Mouse (Mus musculus): Measurements from ENCODE around the gene Sh3yl1.
A peak's percentile ranks its signal among the peaks of the same experiment; 100 is the strongest.

Sh3yl1 gene

GRCm38 (mm10) chr12:30911261-30912047 lies at the start of gene Sh3yl1, which contains the start of gene Acp1:
Gene Sh3yl1, plus strand, starts transcription at chr12:30911668.
Gene Acp1, minus strand, starts transcription at chr12:30911589.
- DNase-seq = peak; percentile 98

- DNase-seq = no peak
Observed at GRCm38 (mm10) chr12:30864347-30864746, 47.1 kb upstream of the Sh3yl1 start.

GRCm38 (mm10) chr12:30865781-30866180 lies 45.7 kb upstream of the Sh3yl1 start:
- DNase-seq = no peak

GRCm38 (mm10) chr12:30879447-30879846 lies 32.0 kb upstream of the Sh3yl1 start:
- DNase-seq = no peak

- DNase-seq = no peak
Observed at GRCm38 (mm10) chr12:30883592-30883985, 27.9 kb upstream of the Sh3yl1 start.

- peak; percentile 9 for DNase-seq
Observed at GRCm38 (mm10) chr12:30883986-30884621, 27.4 kb upstream of the Sh3yl1 start, which contains the start of gene Alkal2. Gene Alkal2, plus strand, starts transcription at chr12:30884322.

- DNase-seq = no peak
Observed at GRCm38 (mm10) chr12:30884622-30885230, 26.7 kb upstream of the Sh3yl1 start.

- no peak for DNase-seq
Observed at GRCm38 (mm10) chr12:30885891-30886290, 25.6 kb upstream of the Sh3yl1 start.

GRCm38 (mm10) chr12:30888003-30888402 lies 23.5 kb upstream of the Sh3yl1 start:
- no peak for DNase-seq

- peak; percentile 48 for DNase-seq
Observed at GRCm38 (mm10) chr12:30890067-30890466, 21.4 kb upstream of the Sh3yl1 start.

GRCm38 (mm10) chr12:30891438-30891837 lies 20.0 kb upstream of the Sh3yl1 start:
- no peak for DNase-seq

- DNase-seq = no peak
Observed at GRCm38 (mm10) chr12:30897039-30897438, 14.4 kb upstream of the Sh3yl1 start.

- no peak for DNase-seq
Observed at GRCm38 (mm10) chr12:30908658-30909057, 2.8 kb upstream of the Sh3yl1 start.

- DNase-seq = no peak
Observed at GRCm38 (mm10) chr12:30909881-30910280, 1.6 kb upstream of the Sh3yl1 start.

GRCm38 (mm10) chr12:30910860-30911259 lies 608 bp upstream of the Sh3yl1 start:
- no peak for DNase-seq

GRCm38 (mm10) chr12:30912048-30912381 lies 547 bp downstream of the Sh3yl1 start:
- DNase-seq = peak; percentile 58

GRCm38 (mm10) chr12:30912840-30913239 lies 1.4 kb downstream of the Sh3yl1 start:
- DNase-seq = no peak

- no peak for DNase-seq
Observed at GRCm38 (mm10) chr12:30922401-30922800, 10.9 kb downstream of the Sh3yl1 start.

- no peak for DNase-seq
Observed at GRCm38 (mm10) chr12:30928182-30928581, 16.7 kb downstream of the Sh3yl1 start.

GRCm38 (mm10) chr12:30933299-30933698 lies 21.8 kb downstream of the Sh3yl1 start:
- DNase-seq = no peak

GRCm38 (mm10) chr12:30936899-30937298 lies 25.4 kb downstream of the Sh3yl1 start:
- DNase-seq = no peak

- DNase-seq = no peak
Observed at GRCm38 (mm10) chr12:30943057-30943986, 31.9 kb downstream of the Sh3yl1 start.

- no peak for DNase-seq
Observed at GRCm38 (mm10) chr12:30944197-30944596, 32.7 kb downstream of the Sh3yl1 start.
